In genomic region chr14:27846875-27847274, GRCm38 (mm10) we compare ENCODE assay signal across 11 mouse cellular contexts.
DNase-seq lines count a peak whose midpoint lies in the region.
"Had no signal": no experiment of that assay in that cellular context is flagged by ENCODE, and none has a peak within 500 bp of the region (broad histone marks: within the 10 kb centered on the region; RNA-seq: fewer than 3 reads in every experiment).

No protein-coding gene starts in this region.

- peak; percentile 54 for DNase-seq in layer of hippocampus, adult 11-12 months (ENCODE audit: low spot score)
- DNase-seq in layer of hippocampus, postnatal 10 days (ENCODE audit: low spot score in 2 of 2), result no peak
- peak; percentile 93 for DNase-seq in brain, adult 2 months (ENCODE audit: low read depth, low spot score)
- DNase-seq in frontal cortex, postnatal 14 days (ENCODE audit: low spot score in 2 of 2), result peak; percentile 30 to 41
- DNase-seq in right cerebral cortex, adult 2 months (ENCODE audit: low spot score in 2 of 2), result peak; percentile 72 to 75
- no peak for DNase-seq in ovary, postnatal 14 days (ENCODE audit: low spot score)
- DNase-seq in kidney, postnatal 36 days, result no peak
- DNase-seq: cerebellum, postnatal 10 days; kidney, postnatal 14 days; lung, adult 2 months; thymus, postnatal 14 days had no signal

Comparison
In these comparisons a context has a peak if more than half of its experiments do, and no peak if none do; other contexts are left out.
1. DNase-seq: peak in layer of hippocampus, adult 11-12 months (single experiment), brain, adult 2 months (single experiment), frontal cortex, postnatal 14 days (2 of 2) and right cerebral cortex, adult 2 months (2 of 2); none in layer of hippocampus, postnatal 10 days (0 of 2), ovary, postnatal 14 days (single experiment) and kidney, postnatal 36 days (0 of 2).